Mouse (Mus musculus) lung, postnatal 0 days (tissue): Measurements from ENCODE around the gene Gfra1.

Experiments
- CTCF ChIP-seq: IDR thresholded peaks from 2 replicates; pipeline ENCODE4 v1.5.1; 2016; ENCODE audit warnings: antibody characterized with exemption, mild to moderate bottlenecking
- EP300 ChIP-seq: IDR thresholded peaks from 2 replicates; pipeline ENCODE4 v1.6.1; 2016; ENCODE audit warnings: antibody characterized with exemption, mild to moderate bottlenecking, control low read depth

DNA sequence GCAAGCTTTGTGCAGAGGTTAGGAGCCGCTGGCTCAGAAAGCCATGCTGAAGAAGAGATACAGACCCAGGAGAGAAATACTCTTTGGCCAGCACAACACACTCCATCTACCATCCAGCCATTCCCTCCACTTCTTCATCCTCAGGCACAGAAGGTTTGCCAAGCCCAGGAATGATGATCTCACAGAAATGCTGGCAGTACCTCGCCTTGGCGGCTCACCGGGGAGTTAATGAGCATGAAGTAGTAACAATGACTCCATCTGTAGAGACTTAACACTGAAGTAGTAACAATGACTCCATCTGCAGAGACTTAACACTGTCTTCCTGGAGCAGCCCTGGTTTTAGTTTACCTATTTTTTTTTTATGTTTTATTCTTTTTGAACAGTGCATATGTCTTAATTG is 187.2 kb downstream of the Gfra1 start:
- TF ChIP-seq CTCF (no peak), EP300 (no peak)
